Mouse (Mus musculus): ENCODE measurements around the gene Arsg.

DNA sequence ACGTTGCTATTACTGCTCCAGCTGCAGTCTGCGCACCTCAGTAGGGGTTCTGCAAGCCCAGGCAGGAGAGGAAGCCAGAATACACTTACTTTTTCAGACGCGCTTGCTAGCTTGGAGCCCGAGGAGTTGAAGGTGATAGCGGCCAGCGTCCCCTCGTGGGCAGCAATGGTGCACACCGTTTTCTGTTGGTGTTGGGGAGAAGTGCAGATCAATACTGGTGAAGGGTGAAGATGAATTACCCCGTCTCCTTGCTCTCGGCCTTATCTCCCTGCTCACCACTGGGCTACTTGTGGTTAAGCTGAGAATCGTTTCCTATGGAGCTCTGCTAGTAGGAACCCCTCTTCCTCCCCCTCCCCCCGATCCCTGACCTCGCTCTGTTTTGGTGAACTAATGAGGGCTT lies 110.8 kb downstream of the Arsg start:
- TF ChIP-seq POLR2A (IDR thresholded peaks at IDR 0.05; ENCODE audit: insufficient read depth, low read length) (no peak), CTCF (IDR thresholded peaks at IDR 0.05; ENCODE audit: low read depth, low read length) (no peak), EP300 (IDR thresholded peaks at IDR 0.05; ENCODE audit: insufficient read depth, low read depth, low read length) (no peak)

Data from ES-Bruce4 (cell line).